13 mouse cellular contexts compared by ENCODE assay signal in genomic region chr6:114290929-114291328, GRCm38 (mm10). TPM values are rescaled to one million over a fixed set of nuclear protein-coding genes. Genes with fewer than 3 reads are reported as not detected.
A peak's percentile ranks its signal among the peaks of the same experiment; 100 is the strongest.
DNase-seq lines count a peak whose midpoint lies in the region; ATAC-seq and TF ChIP-seq lines count a peak whose summit lies in the region.
"Had no signal": no experiment of that assay in that cellular context is flagged by ENCODE, and none has a peak within 500 bp of the region (broad histone marks: within the 10 kb centered on the region; RNA-seq: fewer than 3 reads in every experiment).

No protein-coding gene starts in this region.

- H3K4me3 ChIP-seq in neural tube, embryonic 11.5 days (ENCODE audit: low read depth, low read length): no peak overlapping the region
- no peak overlapping the region for H3K4me3 ChIP-seq in forebrain, embryonic 16.5 days (replicated peaks; ENCODE audit: low read length)
- no peak overlapping the region for H3K4me3 ChIP-seq in midbrain, embryonic 11.5 days (ENCODE audit: low read depth, low read length)
- H3K4me3 ChIP-seq in olfactory bulb, adult 2 months (ENCODE audit: insufficient read depth, low read depth, low read length): no peak overlapping the region
- H3K4me3 ChIP-seq in limb, embryonic 10.5 days: no peak overlapping the region
- H3K4me3 ChIP-seq: heart, embryonic 13.5 days; limb, embryonic 15.5 days had no signal

- no peak for TF ChIP-seq POLR2A in olfactory bulb, adult 2 months (IDR thresholded peaks at IDR 0.05; ENCODE audit: insufficient read depth, low read depth, low read length)

- 0 out of 2 replicates have a peak, but pooled peaks cover 5% of the 10 kb centered on the region for H3K27me3 ChIP-seq in neural tube, embryonic 11.5 days (ENCODE audit: control insufficient read depth, insufficient read depth, low read length)
- H3K27me3 ChIP-seq in forebrain, embryonic 16.5 days (replicated peaks; ENCODE audit: control insufficient read depth, insufficient read depth, low read length): no peaks in the 10 kb centered on the region
- H3K27me3 ChIP-seq in midbrain, embryonic 11.5 days (ENCODE audit: control insufficient read depth, insufficient read depth, low read length): no peaks in the 10 kb centered on the region
- H3K27me3 ChIP-seq in limb, embryonic 10.5 days (ENCODE audit: low read depth, poor library complexity, severe bottlenecking): peaks cover 69% of the 10 kb centered on the region

- 65% methylated on average over 4 of the region's 4 CpGs for WGBS in neural tube, embryonic 11.5 days
- WGBS in forebrain, embryonic 16.5 days: 35% methylated on average over 4 of the region's 4 CpGs
- 67% methylated on average over 4 of the region's 4 CpGs for WGBS in midbrain, embryonic 11.5 days
- 39% methylated on average over 4 of the region's 4 CpGs for WGBS in olfactory bulb, adult 2 months
- 57% methylated on average over 4 of the region's 4 CpGs for WGBS in limb, embryonic 10.5 days

- H3K36me3 ChIP-seq in neural tube, embryonic 11.5 days (ENCODE audit: control insufficient read depth, insufficient read depth, low read length): no peaks in the 10 kb centered on the region
- no peaks in the 10 kb centered on the region for H3K36me3 ChIP-seq in forebrain, embryonic 16.5 days (ENCODE audit: control insufficient read depth, insufficient read depth)
- H3K36me3 ChIP-seq in midbrain, embryonic 11.5 days (ENCODE audit: control insufficient read depth, insufficient read depth, low read length): no peaks in the 10 kb centered on the region
- no peaks in the 10 kb centered on the region for H3K36me3 ChIP-seq in limb, embryonic 10.5 days
- H3K36me3 ChIP-seq: heart, embryonic 13.5 days; limb, embryonic 15.5 days had no signal

- DNase-seq in neural tube, embryonic 11.5 days (ENCODE audit: low spot score): peak; percentile 33
- no peak for DNase-seq in neural tube, embryonic 10.5 days (ENCODE audit: extremely low spot score, low spot score)
- peak; percentile 90 for DNase-seq in midbrain, embryonic 11.5 days (ENCODE audit: low spot score, missing footprints)
- DNase-seq in limb, embryonic 10.5 days (ENCODE audit: low spot score): no peak
- no peak for DNase-seq in liver
- DNase-seq: gastrocnemius, postnatal 14 days had no signal

- no peak overlapping the region; the same call in 1 of the 2 replicates for H3K9ac ChIP-seq in neural tube, embryonic 11.5 days (ENCODE audit: low read length)
- no peak overlapping the region for H3K9ac ChIP-seq in forebrain, embryonic 16.5 days (replicated peaks; ENCODE audit: low read depth, low read length)
- H3K9ac ChIP-seq in midbrain, embryonic 11.5 days (ENCODE audit: low read length): peak overlapping the region; percentile 36
- H3K9ac ChIP-seq: heart, embryonic 13.5 days; limb, embryonic 15.5 days had no signal

- peak overlapping the region; percentile 58; the same call in 1 of the 2 replicates for H3K27ac ChIP-seq in neural tube, embryonic 11.5 days (ENCODE audit: low read depth, low read length)
- H3K27ac ChIP-seq in forebrain, embryonic 16.5 days (ENCODE audit: low read length): peak overlapping the region; percentile 84
- peak overlapping the region; percentile 64 for H3K27ac ChIP-seq in midbrain, embryonic 11.5 days (ENCODE audit: low read depth, low read length)
- peak overlapping the region; percentile 61; the same call in 1 of the 2 replicates for H3K27ac ChIP-seq in olfactory bulb, adult 2 months (ENCODE audit: insufficient read depth, low read depth, low read length)
- no peak overlapping the region for H3K27ac ChIP-seq in limb, embryonic 10.5 days
- H3K27ac ChIP-seq: heart, embryonic 13.5 days; kidney, postnatal 0 days; limb, embryonic 15.5 days had no signal

- peaks cover 19% of the 10 kb centered on the region for H3K4me1 ChIP-seq in neural tube, embryonic 11.5 days (ENCODE audit: control insufficient read depth, insufficient read depth, low read length)
- peaks cover 96% of the 10 kb centered on the region for H3K4me1 ChIP-seq in forebrain, embryonic 16.5 days (replicated peaks; ENCODE audit: control insufficient read depth, insufficient read depth, low read length)
- H3K4me1 ChIP-seq in midbrain, embryonic 11.5 days (ENCODE audit: control insufficient read depth, insufficient read depth, low read length): peaks cover 30% of the 10 kb centered on the region
- peaks cover 67% of the 10 kb centered on the region for H3K4me1 ChIP-seq in olfactory bulb, adult 2 months (ENCODE audit: control insufficient read depth, insufficient read depth, low read length)
- peaks cover 13% of the 10 kb centered on the region for H3K4me1 ChIP-seq in limb, embryonic 10.5 days
- H3K4me1 ChIP-seq: heart, embryonic 13.5 days; limb, embryonic 15.5 days had no signal

- TF ChIP-seq CTCF in olfactory bulb, adult 2 months (IDR thresholded peaks at IDR 0.05; ENCODE audit: insufficient read depth, low read depth, low read length): no peak

- ATAC-seq in neural tube, embryonic 11.5 days (ENCODE audit: insufficient read depth, low FRiP score, low TSS enrichment): 0 out of 2 replicates have a peak, but pooled peaks have one; percentile 18
- ATAC-seq in forebrain, embryonic 16.5 days: no peak
- ATAC-seq in midbrain, embryonic 11.5 days (ENCODE audit: low FRiP score): no peak
- no peak for ATAC-seq in megakaryocyte progenitor cell, adult 5-6 weeks (replicated peaks; ENCODE audit: poor library complexity)
- ATAC-seq: inflammation-experienced regulatory T-cells, adult 6 months had no signal

- H3K9me3 ChIP-seq in neural tube, embryonic 11.5 days (ENCODE audit: control insufficient read depth, low read length): no peaks in the 10 kb centered on the region
- H3K9me3 ChIP-seq in forebrain, embryonic 16.5 days (ENCODE audit: control insufficient read depth, low read length): no peaks in the 10 kb centered on the region
- H3K9me3 ChIP-seq in midbrain, embryonic 11.5 days (ENCODE audit: control insufficient read depth, low read length): no peaks in the 10 kb centered on the region
- no peaks in the 10 kb centered on the region for H3K9me3 ChIP-seq in limb, embryonic 10.5 days (replicated peaks)
- H3K9me3 ChIP-seq: heart, embryonic 13.5 days; limb, embryonic 15.5 days had no signal

- H3K4me2 ChIP-seq in neural tube, embryonic 11.5 days (ENCODE audit: low read depth): no peak overlapping the region
- no peak overlapping the region for H3K4me2 ChIP-seq in forebrain, embryonic 16.5 days (ENCODE audit: low read length)
- no peak overlapping the region for H3K4me2 ChIP-seq in midbrain, embryonic 11.5 days
- H3K4me2 ChIP-seq: heart, embryonic 13.5 days; limb, embryonic 15.5 days had no signal

RNA-seq across cellular contexts. Expression of gene Slc6a1, which starts 8.5 kb away (rescaled TPM):
- polyA plus RNA-seq in neural tube, embryonic 11.5 days (2014; fragmentation: Nextera tagmentation; extraction: Ambion mirVana): 9.8 and 11.5 TPM in 2 replicates
- 107 and 138 TPM in 2 replicates for polyA plus RNA-seq in forebrain, embryonic 16.5 days (2015; fragmentation: Nextera tagmentation; extraction: Ambion mirVana)
- 13.3 and 16.5 TPM in 2 replicates for polyA plus RNA-seq in midbrain, embryonic 11.5 days (2014; fragmentation: Nextera tagmentation; extraction: Ambion mirVana)
- 94.2 and 142 TPM in 2 replicates for polyA plus RNA-seq in olfactory bulb, adult 2 months (2012; ENCODE audit: insufficient read depth, insufficient read length, low replicate concordance, missing spikeins)
- not detected in 2 replicates for polyA plus RNA-seq in limb, embryonic 10.5 days (2016; fragmentation: Nextera tagmentation; extraction: Ambion mirVana)
- total RNA-seq in megakaryocyte progenitor cell, adult 5-6 weeks (2015): not detected in 2 replicates
- not detected in 2 replicates for total RNA-seq in megakaryocyte progenitor cell, adult 5-6 weeks (2017)

Comparison
In these comparisons a context has a peak if more than half of its experiments do, and no peak if none do; other contexts are left out.
1. DNase-seq: peak in neural tube, embryonic 11.5 days (single experiment) and midbrain, embryonic 11.5 days (single experiment); none in neural tube, embryonic 10.5 days (single experiment), limb, embryonic 10.5 days (single experiment) and liver (single experiment).
2. RNA of gene Slc6a1, which starts 8.5 kb away (polyA plus RNA-seq): 107 to 138 TPM in forebrain, embryonic 16.5 days, 94.2 to 142 TPM in olfactory bulb, adult 2 months, 13.3 to 16.5 TPM in midbrain, embryonic 11.5 days and 9.8 to 11.5 TPM in neural tube, embryonic 11.5 days; not detected in limb, embryonic 10.5 days; every median in the first group is over 10 times any median in the second.